Mouse (Mus musculus) E14TG2a.4 (cell line): ENCODE measurements at regions not wholly inside any gene's neighbourhood (a gene's known extent, or its start where the extent isn't known, plus 50 kb on each side); places are given as distances from the start of the nearest gene placed in this dataset.

ENCODE experiments used
- CTCF ChIP-seq: conservative IDR thresholded peaks from 2 replicates; pipeline ENCODE4 v1.5.1; 2014; ENCODE audit warnings: low read length
- NANOG ChIP-seq: IDR thresholded peaks from 2 replicates; pipeline ENCODE4 v1.6.1; 2014; ENCODE audit warnings: borderline replicate concordance, low read length, mixed read lengths
- POU5F1 ChIP-seq: IDR thresholded peaks from 2 replicates; pipeline ENCODE4 v1.6.1; 2014; ENCODE audit warnings: low read length, borderline replicate concordance

DNA sequence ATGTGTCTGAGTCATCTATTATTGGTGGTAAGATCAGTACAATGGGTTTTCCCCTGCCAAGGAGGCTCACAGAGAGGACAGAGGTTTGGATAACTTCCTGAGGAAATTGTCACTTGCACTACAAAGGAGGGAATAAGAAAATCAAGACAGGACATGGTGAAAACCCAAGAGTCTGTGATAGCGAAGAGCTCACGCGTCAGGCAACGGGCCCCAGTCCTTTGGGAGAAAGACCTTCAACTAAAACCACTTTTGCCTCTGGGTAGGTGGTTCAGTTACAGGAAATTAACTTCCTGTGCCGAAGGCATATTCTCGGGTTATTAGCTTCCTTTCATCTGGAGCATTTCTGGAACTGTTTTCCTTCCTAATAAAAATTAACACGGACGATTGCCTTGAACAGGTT, 440.4 kb downstream of the Rnf144b start:
- no peak for TF ChIP-seq CTCF
- no peak for TF ChIP-seq NANOG
- TF ChIP-seq POU5F1 = no peak
